Mouse (Mus musculus): ENCODE measurements around the gene Gpr62. TPM values are rescaled to one million over a fixed set of nuclear protein-coding genes. Genes with fewer than 3 reads are reported as not detected.

The Gpr62 gene
- polyA plus RNA-seq, 1 experiment: not detected

- Histone ChIP-seq H3K4me1 (ENCODE audit: control insufficient read depth, insufficient read depth, low read length) (no peaks in the 10 kb centered on the region; the same call in 1 of the 2 replicates), H3K27ac (ENCODE audit: control insufficient read depth, insufficient read depth, low read depth, low read length, poor library complexity) (no peak overlapping the region), H3K4me3 (replicated peaks; ENCODE audit: control insufficient read depth, low read depth, low read length) (peak overlapping the region; percentile 60)
- WGBS: under 1% methylated on average over 16 of the region's 16 CpGs
- TF ChIP-seq POLR2A (IDR thresholded peaks at IDR 0.05; ENCODE audit: borderline replicate concordance, control insufficient read depth, low read depth, low read length) (no peak), CTCF (IDR thresholded peaks at IDR 0.05; ENCODE audit: control insufficient read depth, insufficient read depth, low read length) (no peak)
These were observed 11.9 kb upstream of the Gpr62 start for GRCm38 (mm10) chr9:106477649-106478048.

DNA sequence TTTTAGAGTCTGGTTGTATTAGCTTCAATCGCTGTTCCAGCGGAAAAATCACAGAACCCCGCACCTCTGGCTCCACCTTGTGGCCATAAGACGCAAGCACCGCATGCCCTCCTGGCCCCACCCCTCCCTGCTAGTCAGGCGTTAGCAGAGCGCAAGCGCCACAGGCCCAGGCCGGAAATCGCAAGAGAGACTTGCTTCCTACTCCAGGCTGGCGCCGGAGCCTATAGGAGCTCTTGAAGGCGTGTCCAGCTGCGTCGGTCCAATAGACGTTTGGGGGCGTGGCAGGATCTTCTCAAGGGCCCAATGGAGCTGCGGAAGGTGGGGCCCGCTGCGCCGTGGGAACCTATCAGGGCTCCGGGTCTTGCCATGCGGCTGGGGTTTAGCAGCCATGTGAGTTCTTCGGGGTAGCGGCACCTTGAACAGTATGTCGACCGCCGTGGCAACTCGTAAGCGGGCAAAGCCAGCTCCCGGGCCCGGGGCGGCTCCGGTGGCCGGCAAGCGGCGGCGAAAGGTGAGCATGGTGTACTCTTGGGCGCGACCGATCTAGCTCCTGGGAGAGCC is 11.3 kb upstream of the Gpr62 start, which contains the start of gene Parp3:
Gene Parp3, minus strand, starts transcription at position 26 of the 561 bp plus-strand sequence.
- TF ChIP-seq POLR2A (IDR thresholded peaks at IDR 0.05; ENCODE audit: borderline replicate concordance, control insufficient read depth, low read depth, low read length): peak; percentile 22; the same call in 1 of the 2 replicates
- peak; percentile 95 for TF ChIP-seq CTCF (IDR thresholded peaks at IDR 0.05; ENCODE audit: control insufficient read depth, insufficient read depth, low read length)
- WGBS: under 1% methylated on average over 41 of the region's 41 CpGs
- Histone ChIP-seq H3K27ac (ENCODE audit: control insufficient read depth, insufficient read depth, low read depth, low read length, poor library complexity) (peak within 1 kb of the TSS; percentile 10), H3K4me3 (replicated peaks; ENCODE audit: control insufficient read depth, low read depth, low read length) (peak within 1 kb of the TSS; percentile 60), H3K4me1 (ENCODE audit: control insufficient read depth, insufficient read depth, low read length) (no peaks in the 10 kb centered on the region; the same call in 1 of the 2 replicates)

GRCm38 (mm10) chr9:106476002-106476923 is 10.5 kb upstream of the Gpr62 start:
- 8% methylated on average over 16 of the region's 16 CpGs for WGBS

DNA sequence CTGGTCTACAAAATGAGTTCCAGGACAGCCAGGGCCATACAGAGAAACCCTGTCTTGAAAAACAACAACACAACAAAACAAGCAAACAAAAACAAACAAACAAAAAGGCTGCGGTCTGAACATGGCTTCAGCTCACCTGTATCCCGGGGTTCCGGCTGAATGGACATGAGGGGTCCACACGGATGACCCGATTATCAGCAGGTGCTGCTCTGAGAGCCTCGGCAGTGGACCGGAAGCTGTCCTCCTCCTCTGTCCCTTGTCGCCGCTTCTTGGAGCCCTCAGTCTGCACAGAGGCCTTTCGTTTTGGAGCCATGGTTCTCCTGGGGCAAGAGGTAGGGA is 9.9 kb upstream of the Gpr62 start, which contains the start of gene Rrp9:
Gene Rrp9, plus strand, starts transcription at position 301 of the 339 bp plus-strand sequence.
- 31% methylated on average over 10 of the region's 10 CpGs for WGBS
- TF ChIP-seq CTCF (IDR thresholded peaks at IDR 0.05; ENCODE audit: control insufficient read depth, insufficient read depth, low read length) (no peak), POLR2A (IDR thresholded peaks at IDR 0.05; ENCODE audit: borderline replicate concordance, control insufficient read depth, low read depth, low read length) (no peak)
- peak within 1 kb of the TSS; percentile 49 for H3K4me3 ChIP-seq (replicated peaks; ENCODE audit: control insufficient read depth, low read depth, low read length)
- H3K4me1 ChIP-seq (ENCODE audit: control insufficient read depth, insufficient read depth, low read length): no peaks in the 10 kb centered on the region; the same call in 1 of the 2 replicates
- peak within 1 kb of the TSS; percentile 10 for H3K27ac ChIP-seq (ENCODE audit: control insufficient read depth, insufficient read depth, low read depth, low read length, poor library complexity)

More at GRCm38 (mm10) chr9:106476002-106476923, 10.5 kb upstream of the Gpr62 start:
- TF ChIP-seq POLR2A (IDR thresholded peaks at IDR 0.05; ENCODE audit: borderline replicate concordance, control insufficient read depth, low read depth, low read length): no peak
- TF ChIP-seq CTCF (IDR thresholded peaks at IDR 0.05; ENCODE audit: control insufficient read depth, insufficient read depth, low read length): no peak
- H3K4me1 ChIP-seq (ENCODE audit: control insufficient read depth, insufficient read depth, low read length): no peaks in the 10 kb centered on the region; the same call in 1 of the 2 replicates
- peak overlapping the region; percentile 49 for H3K4me3 ChIP-seq (replicated peaks; ENCODE audit: control insufficient read depth, low read depth, low read length)
- H3K27ac ChIP-seq (ENCODE audit: control insufficient read depth, insufficient read depth, low read depth, low read length, poor library complexity): peak overlapping the region; percentile 10

GRCm38 (mm10) chr9:106475046-106475445 is 9.3 kb upstream of the Gpr62 start:
- 60% methylated on average over 7 of the region's 7 CpGs for WGBS
- H3K27ac ChIP-seq (ENCODE audit: control insufficient read depth, insufficient read depth, low read depth, low read length, poor library complexity): no peak overlapping the region
- H3K4me3 ChIP-seq (replicated peaks; ENCODE audit: control insufficient read depth, low read depth, low read length): no peak overlapping the region
- no peak for TF ChIP-seq POLR2A (IDR thresholded peaks at IDR 0.05; ENCODE audit: borderline replicate concordance, control insufficient read depth, low read depth, low read length)
- no peak for TF ChIP-seq CTCF (IDR thresholded peaks at IDR 0.05; ENCODE audit: control insufficient read depth, insufficient read depth, low read length)
- no peaks in the 10 kb centered on the region; the same call in 1 of the 2 replicates for H3K4me1 ChIP-seq (ENCODE audit: control insufficient read depth, insufficient read depth, low read length)

DNA sequence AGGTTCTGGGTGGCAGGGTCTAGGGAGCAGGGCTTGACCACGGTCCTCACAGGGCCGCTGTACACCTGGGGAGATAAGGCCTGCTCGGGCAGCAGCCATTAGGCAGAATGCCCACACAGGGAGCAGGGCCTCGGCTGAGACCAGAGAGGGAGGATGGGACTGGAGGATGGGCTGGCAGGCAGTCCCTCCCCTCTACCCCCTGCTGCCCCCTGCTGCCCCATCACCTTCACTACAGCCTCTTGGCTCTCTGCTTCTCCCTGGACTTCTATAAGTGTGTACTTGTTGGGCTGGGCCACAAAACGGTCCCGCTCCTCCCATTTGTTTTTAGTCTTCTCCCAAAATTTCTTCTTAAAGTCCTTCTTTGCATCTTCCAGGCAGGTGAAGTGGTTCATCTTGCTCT is 8.7 kb upstream of the Gpr62 start:
- Histone ChIP-seq H3K4me3 (replicated peaks; ENCODE audit: control insufficient read depth, low read depth, low read length) (no peak overlapping the region), H3K4me1 (ENCODE audit: control insufficient read depth, insufficient read depth, low read length) (no peaks in the 10 kb centered on the region; the same call in 1 of the 2 replicates), H3K27ac (ENCODE audit: control insufficient read depth, insufficient read depth, low read depth, low read length, poor library complexity) (no peak overlapping the region)
- 31% methylated on average over 6 of the region's 6 CpGs for WGBS
- peak; percentile 54; the same call in 1 of the 2 replicates for TF ChIP-seq CTCF (IDR thresholded peaks at IDR 0.05; ENCODE audit: control insufficient read depth, insufficient read depth, low read length)
- TF ChIP-seq POLR2A (IDR thresholded peaks at IDR 0.05; ENCODE audit: borderline replicate concordance, control insufficient read depth, low read depth, low read length): no peak

GRCm38 (mm10) chr9:106473753-106474105 is 8.0 kb upstream of the Gpr62 start:
- H3K4me3 ChIP-seq (replicated peaks; ENCODE audit: control insufficient read depth, low read depth, low read length): no peak overlapping the region
- no peak overlapping the region for H3K27ac ChIP-seq (ENCODE audit: control insufficient read depth, insufficient read depth, low read depth, low read length, poor library complexity)
- no peak for TF ChIP-seq POLR2A (IDR thresholded peaks at IDR 0.05; ENCODE audit: borderline replicate concordance, control insufficient read depth, low read depth, low read length)
- WGBS: 78% methylated on average over 5 of the region's 5 CpGs
- H3K4me1 ChIP-seq (ENCODE audit: control insufficient read depth, insufficient read depth, low read length): no peaks in the 10 kb centered on the region; the same call in 1 of the 2 replicates

DNA sequence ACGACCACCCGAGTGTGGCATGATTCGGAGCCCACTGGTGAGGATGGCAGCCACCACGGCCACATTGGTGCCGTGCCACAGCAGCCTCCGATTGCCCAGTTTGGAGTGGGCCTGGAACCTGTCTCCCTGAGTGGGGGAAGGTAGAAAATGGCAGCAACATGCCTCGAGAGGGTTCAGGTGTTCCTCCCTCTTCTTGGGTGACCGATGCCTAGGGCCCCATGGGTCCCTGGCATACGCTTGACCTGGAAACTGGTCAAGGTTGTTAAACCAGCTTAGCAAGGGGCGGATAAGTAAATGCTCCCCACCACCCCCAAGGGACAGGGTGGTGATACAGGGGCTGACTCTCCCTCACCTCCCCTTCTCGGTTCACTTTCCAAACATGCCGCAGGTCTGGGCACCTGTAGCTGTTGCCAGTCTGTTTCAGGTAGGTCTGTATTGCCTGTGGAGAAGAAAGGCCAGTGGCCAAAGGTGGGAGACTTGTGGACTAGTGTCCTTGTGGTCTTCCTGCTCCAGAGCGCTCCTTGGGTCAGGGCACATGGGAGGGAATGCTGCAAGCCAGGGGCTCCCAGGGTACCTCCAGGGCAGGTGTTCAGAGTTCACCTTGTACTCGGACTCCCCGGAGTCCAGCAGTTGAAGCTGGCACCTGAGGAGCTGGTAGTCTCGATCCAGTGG is 7.5 kb upstream of the Gpr62 start:
- H3K4me3 ChIP-seq (replicated peaks; ENCODE audit: control insufficient read depth, low read depth, low read length): no peak overlapping the region
- H3K4me1 ChIP-seq (ENCODE audit: control insufficient read depth, insufficient read depth, low read length): no peaks in the 10 kb centered on the region; the same call in 1 of the 2 replicates
- H3K27ac ChIP-seq (ENCODE audit: control insufficient read depth, insufficient read depth, low read depth, low read length, poor library complexity): no peak overlapping the region
- 84% methylated on average over 16 of the region's 16 CpGs for whole genome bisulfite sequencing
- TF ChIP-seq CTCF (IDR thresholded peaks at IDR 0.05; ENCODE audit: control insufficient read depth, insufficient read depth, low read length) (no peak), POLR2A (IDR thresholded peaks at IDR 0.05; ENCODE audit: borderline replicate concordance, control insufficient read depth, low read depth, low read length) (no peak)
